8 mouse cellular contexts compared by ENCODE assay signal in the genomic region with DNA sequence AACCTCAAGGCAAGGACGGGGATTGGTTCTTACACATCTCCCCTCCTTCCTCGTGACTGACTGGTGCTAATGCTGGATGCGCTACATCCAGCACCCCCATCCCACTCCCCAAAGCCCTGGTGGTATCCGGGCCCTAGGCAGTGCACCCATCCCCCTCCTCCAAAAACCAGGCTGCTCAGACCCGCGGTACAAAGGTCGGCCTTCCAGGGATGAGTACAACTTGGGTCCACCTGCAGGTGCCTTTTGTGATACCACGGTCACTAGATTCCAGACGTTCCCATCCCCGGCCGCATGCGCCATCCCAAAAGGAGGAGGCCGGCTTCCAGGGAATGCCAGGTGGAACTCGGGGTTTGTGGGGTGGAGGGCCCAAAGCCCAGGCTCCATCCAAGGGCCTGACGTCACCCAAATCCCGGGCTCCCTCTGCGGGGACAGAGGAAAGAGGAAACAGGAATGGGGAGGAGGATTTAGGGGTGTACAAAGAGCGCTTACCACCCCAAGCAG. TPM values are rescaled to one million over a fixed set of nuclear protein-coding genes. Genes with fewer than 3 reads are reported as not detected.
DNase-seq lines count a peak whose midpoint lies in the region; ATAC-seq and TF ChIP-seq lines count a peak whose summit lies in the region.

No protein-coding gene starts in this region.

- intact Hi-C loops in heart, postnatal 14 days (cut with DNase I) = no loop called here

- TF ChIP-seq EP300 in liver, postnatal 0 days (IDR thresholded peaks at IDR 0.05; ENCODE audit: low read depth) = no peak

- no peaks in the 10 kb centered on the region for H3K9me3 ChIP-seq in embryonic facial prominence, embryonic 11.5 days (replicated peaks; ENCODE audit: control insufficient read depth, low read length)
- H3K9me3 ChIP-seq in liver, postnatal 0 days (ENCODE audit: low read length) = no peaks in the 10 kb centered on the region

- ATAC-seq in embryonic facial prominence, embryonic 11.5 days (replicated peaks; ENCODE audit: insufficient number of reproducible peaks, low FRiP score, low TSS enrichment, low read depth) = peak; percentile 15; the same call in 1 of the 2 replicates
- ATAC-seq in liver, postnatal 0 days = peak; percentile 42

- H3K4me3 ChIP-seq in embryonic facial prominence, embryonic 11.5 days (ENCODE audit: low read depth, low read length) = peak overlapping the region; percentile 66
- peak overlapping the region; percentile 67 for H3K4me3 ChIP-seq in liver, postnatal 0 days (ENCODE audit: low read depth, low read length)

- peak; percentile 14 for DNase-seq in adrenal gland, adult 8-10 months
- no peak for DNase-seq in adrenal gland, postnatal 4 days (ENCODE audit: low spot score in 2 of 2)
- DNase-seq in MN1 (ENCODE audit: low spot score) = peak; percentile 66
- DNase-seq in embryonic facial prominence, embryonic 11.5 days (ENCODE audit: low spot score) = peak; percentile 39
- DNase-seq in heart, postnatal 14 days = peak; percentile 6 to 27
- DNase-seq in layer of hippocampus, adult 18-20 months (ENCODE audit: low spot score in 2 of 2) = peak; percentile 44 to 48
- peak; percentile 41 for DNase-seq in liver, postnatal 0 days
- DNase-seq in right cerebral cortex, postnatal 4 days = peak; percentile 59

- no peak for TF ChIP-seq CTCF in liver, postnatal 0 days (IDR thresholded peaks at IDR 0.05; ENCODE audit: low read depth)

- H3K9ac ChIP-seq in embryonic facial prominence, embryonic 11.5 days (replicated peaks; ENCODE audit: low read length) = peak overlapping the region; percentile 71
- H3K9ac ChIP-seq in liver, postnatal 0 days (replicated peaks) = peak overlapping the region; percentile 69

- WGBS in embryonic facial prominence, embryonic 11.5 days = 2% methylated on average over 18 of the region's 18 CpGs
- 9% methylated on average over 18 of the region's 18 CpGs for WGBS in liver, postnatal 0 days (ENCODE audit: insufficient replicate concordance)

- no peaks in the 10 kb centered on the region for H3K27me3 ChIP-seq in embryonic facial prominence, embryonic 11.5 days (ENCODE audit: control insufficient read depth, insufficient read depth, low read length)
- no peaks in the 10 kb centered on the region; the same call in 1 of the 2 replicates for H3K27me3 ChIP-seq in liver, postnatal 0 days (ENCODE audit: insufficient read depth, low read length)

- H3K4me1 ChIP-seq in embryonic facial prominence, embryonic 11.5 days (ENCODE audit: control insufficient read depth, insufficient read depth, low read length) = peaks cover 3% of the 10 kb centered on the region; the same call in 1 of the 2 replicates
- H3K4me1 ChIP-seq in liver, postnatal 0 days (ENCODE audit: insufficient read depth) = peaks cover 10% of the 10 kb centered on the region

- H3K27ac ChIP-seq in embryonic facial prominence, embryonic 11.5 days (replicated peaks; ENCODE audit: low read depth, low read length) = no peak overlapping the region
- H3K27ac ChIP-seq in liver, postnatal 0 days (ENCODE audit: low read depth) = no peak overlapping the region

- H3K36me3 ChIP-seq in embryonic facial prominence, embryonic 11.5 days (replicated peaks; ENCODE audit: control insufficient read depth, insufficient read depth, low read depth, low read length) = no peaks in the 10 kb centered on the region
- H3K36me3 ChIP-seq in liver, postnatal 0 days (replicated peaks; ENCODE audit: insufficient read depth, low read length) = no peaks in the 10 kb centered on the region

- peak overlapping the region; percentile 85 for H3K4me2 ChIP-seq in embryonic facial prominence, embryonic 11.5 days (ENCODE audit: low read depth, low read length)
- peak overlapping the region; percentile 88 for H3K4me2 ChIP-seq in liver, postnatal 0 days (ENCODE audit: low read depth, low read length)

RNA-seq across cellular contexts. Expression of gene Scamp5, which starts 0.5 kb away (rescaled TPM):
- 10 to 100 TPM; 12.4 to 30.5 (median 21.9) TPM for total RNA-seq in adrenal gland, adult 8-10 months (2022)
- total RNA-seq in adrenal gland, postnatal 4 days (2021) = 10 to 100 TPM; 27.7 to 29.8 TPM
- polyA plus RNA-seq in embryonic facial prominence, embryonic 11.5 days (2014; fragmentation: Nextera tagmentation; extraction: Ambion mirVana) = 6.9 and 7.4 TPM in 2 replicates
- total RNA-seq in heart, postnatal 14 days (2021) = 1 to 10 TPM; 7.4 to 7.7 TPM
- total RNA-seq in layer of hippocampus, adult 18-20 months (2021) = 100 to 1,000 TPM; 381 to 382 TPM
- polyA plus RNA-seq in liver, postnatal 0 days (2015; fragmentation: Nextera tagmentation; extraction: Ambion mirVana) = 6.5 and 8.4 TPM in 2 replicates

RNA-seq across cellular contexts. Expression of gene Ppcdc, which starts 27.4 kb away (rescaled TPM):
- total RNA-seq in adrenal gland, adult 8-10 months (2022) = 10 to 100 TPM; 20.8 to 35.1 (median 25.2) TPM
- total RNA-seq in adrenal gland, postnatal 4 days (2021) = 10 to 100 TPM; 22.4 to 25.1 TPM
- 17.9 and 19.9 TPM in 2 replicates for polyA plus RNA-seq in embryonic facial prominence, embryonic 11.5 days (2014; fragmentation: Nextera tagmentation; extraction: Ambion mirVana)
- total RNA-seq in heart, postnatal 14 days (2021) = 1 to 10 TPM; 9.0 to 9.3 TPM
- total RNA-seq in layer of hippocampus, adult 18-20 months (2021) = 10 to 100 TPM; 16.8 to 17.3 TPM
- polyA plus RNA-seq in liver, postnatal 0 days (2015; fragmentation: Nextera tagmentation; extraction: Ambion mirVana) = 10.7 and 11.5 TPM in 2 replicates

RNA-seq across cellular contexts. Expression of gene Rpp25, which starts 36.5 kb away (rescaled TPM):
- 1 to 10 TPM; 3.8 to 9.1 (median 5.3) TPM for total RNA-seq in adrenal gland, adult 8-10 months (2022)
- total RNA-seq in adrenal gland, postnatal 4 days (2021) = 1 to 10 TPM; 6.2 to 6.9 TPM
- 0.91 and 2.1 TPM in 2 replicates for polyA plus RNA-seq in embryonic facial prominence, embryonic 11.5 days (2014; fragmentation: Nextera tagmentation; extraction: Ambion mirVana)
- 1 to 10 TPM; 1.5 to 1.8 TPM for total RNA-seq in heart, postnatal 14 days (2021)
- total RNA-seq in layer of hippocampus, adult 18-20 months (2021) = 10 to 100 TPM; 12.8 to 13.3 TPM
- polyA plus RNA-seq in liver, postnatal 0 days (2015; fragmentation: Nextera tagmentation; extraction: Ambion mirVana) = 0.48 and 0.67 TPM in 2 replicates

RNA-seq across cellular contexts. Expression of gene Cox5a, which starts 53.8 kb away (rescaled TPM):
- 100 to 1,000 TPM; 236 to 400 (median 335) TPM for total RNA-seq in adrenal gland, adult 8-10 months (2022)
- 100 to 1,000 TPM; 381 to 426 TPM for total RNA-seq in adrenal gland, postnatal 4 days (2021)
- polyA plus RNA-seq in embryonic facial prominence, embryonic 11.5 days (2014; fragmentation: Nextera tagmentation; extraction: Ambion mirVana) = 585 and 615 TPM in 2 replicates
- total RNA-seq in heart, postnatal 14 days (2021) = 1,000 to 10,000 TPM; 2,287 to 2,318 TPM
- total RNA-seq in layer of hippocampus, adult 18-20 months (2021) = 100 to 1,000 TPM; 372 to 373 TPM
- polyA plus RNA-seq in liver, postnatal 0 days (2015; fragmentation: Nextera tagmentation; extraction: Ambion mirVana) = 761 and 777 TPM in 2 replicates

Comparison
In these comparisons a context has a peak if more than half of its experiments do, and no peak if none do; other contexts are left out.
1. DNase-seq: peak in adrenal gland, adult 8-10 months (single experiment), MN1 (single experiment), embryonic facial prominence, embryonic 11.5 days (single experiment), heart, postnatal 14 days (2 of 2), layer of hippocampus, adult 18-20 months (2 of 2), liver, postnatal 0 days (single experiment) and right cerebral cortex, postnatal 4 days (single experiment); none in adrenal gland, postnatal 4 days (0 of 2).
2. RNA of gene Scamp5, which starts 0.5 kb away (total RNA-seq): 381 to 382 TPM in layer of hippocampus, adult 18-20 months; 27.7 to 29.8 TPM in adrenal gland, postnatal 4 days, 12.4 to 30.5 TPM in adrenal gland, adult 8-10 months and 7.4 to 7.7 TPM in heart, postnatal 14 days; every median in the first group is over 10 times any median in the second.